9 mouse cellular contexts compared by ENCODE assay signal in genomic region chr8:124521946-124522345, GRCm38 (mm10). TPM values are rescaled to one million over a fixed set of nuclear protein-coding genes. Genes with fewer than 3 reads are reported as not detected.
DNase-seq lines count a peak whose midpoint lies in the region; ATAC-seq and TF ChIP-seq lines count a peak whose summit lies in the region.
"Had no signal": no experiment of that assay in that cellular context is flagged by ENCODE, and none has a peak within 500 bp of the region (broad histone marks: within the 10 kb centered on the region; RNA-seq: fewer than 3 reads in every experiment).

No protein-coding gene starts in this region.

- WGBS in lung, embryonic 14.5 days = 86% methylated on average over 6 of the region's 6 CpGs
- 93% methylated on average over 6 of the region's 6 CpGs for WGBS in hindbrain, embryonic 13.5 days
- WGBS in limb, embryonic 14.5 days = 91% methylated on average over 6 of the region's 6 CpGs
- 93% methylated on average over 6 of the region's 6 CpGs for WGBS in stomach, embryonic 15.5 days

- peaks cover 9% of the 10 kb centered on the region for H3K4me1 ChIP-seq in lung, embryonic 14.5 days (ENCODE audit: insufficient read depth)
- H3K4me1 ChIP-seq in hindbrain, embryonic 13.5 days (replicated peaks) = peaks cover 20% of the 10 kb centered on the region
- peaks cover 10% of the 10 kb centered on the region; the same call in 1 of the 2 replicates for H3K4me1 ChIP-seq in limb, embryonic 14.5 days (ENCODE audit: control insufficient read depth, insufficient read depth, low read length)
- H3K4me1 ChIP-seq in stomach, embryonic 15.5 days = peaks cover 13% of the 10 kb centered on the region

- TF ChIP-seq CTCF in lung, embryonic 14.5 days (IDR thresholded peaks at IDR 0.05; ENCODE audit: low read depth) = no peak

- peak overlapping the region; percentile 94; the same call in 1 of the 2 replicates for H3K4me3 ChIP-seq in lung, embryonic 14.5 days (ENCODE audit: low read depth, low read length)
- H3K4me3 ChIP-seq in hindbrain, embryonic 13.5 days = peak overlapping the region; percentile 95
- H3K4me3 ChIP-seq in limb, embryonic 14.5 days (replicated peaks; ENCODE audit: low read length) = peak overlapping the region; percentile 85
- H3K4me3 ChIP-seq in stomach, embryonic 15.5 days (replicated peaks) = peak overlapping the region; percentile 97

- H3K36me3 ChIP-seq in lung, embryonic 14.5 days (ENCODE audit: insufficient read depth) = peaks cover 18% of the 10 kb centered on the region
- H3K36me3 ChIP-seq in hindbrain, embryonic 13.5 days = peaks cover 19% of the 10 kb centered on the region
- H3K36me3 ChIP-seq in limb, embryonic 14.5 days (ENCODE audit: control insufficient read depth, insufficient read depth, low read length) = peaks cover 19% of the 10 kb centered on the region
- peaks cover 15% of the 10 kb centered on the region for H3K36me3 ChIP-seq in stomach, embryonic 15.5 days

- H3K9me3 ChIP-seq in lung, embryonic 14.5 days (ENCODE audit: low read depth, low read length) = no peaks in the 10 kb centered on the region
- H3K9me3 ChIP-seq in hindbrain, embryonic 13.5 days = no peaks in the 10 kb centered on the region
- H3K9me3 ChIP-seq in limb, embryonic 14.5 days (ENCODE audit: control insufficient read depth, low read length) = no peaks in the 10 kb centered on the region
- no peaks in the 10 kb centered on the region for H3K9me3 ChIP-seq in stomach, embryonic 15.5 days

- TF ChIP-seq POLR2A in limb, embryonic 14.5 days (IDR thresholded peaks at IDR 0.05; ENCODE audit: borderline replicate concordance, extremely low read depth, insufficient read depth, insufficient read length) = no peak

- no peak for ATAC-seq in lung, embryonic 14.5 days (ENCODE audit: insufficient read depth)
- no peak for ATAC-seq in hindbrain, embryonic 13.5 days (ENCODE audit: low FRiP score)
- ATAC-seq in limb, embryonic 14.5 days (ENCODE audit: low FRiP score, low read depth) = no peak
- no peak for ATAC-seq in stomach, embryonic 15.5 days (ENCODE audit: insufficient read depth, low FRiP score, low read depth)
- ATAC-seq in activated CD4-positive, CD25-positive, alpha-beta regulatory T cell, adult 4 months = no peak

- no peak for DNase-seq in lung, embryonic 14.5 days
- no peak for DNase-seq in lung, postnatal 25 days (ENCODE audit: low spot score)
- no peak for DNase-seq in limb, embryonic 14.5 days (ENCODE audit: low spot score)
- no peak for DNase-seq in frontal cortex, adult 2 months (ENCODE audit: extremely low spot score in 1 of 2, low spot score in 1 of 2)
- no peak for DNase-seq in adrenal gland, postnatal 4 days (ENCODE audit: low spot score in 2 of 2)

- H3K4me2 ChIP-seq in lung, embryonic 14.5 days = peak overlapping the region; percentile 74
- H3K4me2 ChIP-seq in hindbrain, embryonic 13.5 days = peak overlapping the region; percentile 93
- H3K4me2 ChIP-seq in limb, embryonic 14.5 days (replicated peaks; ENCODE audit: low read depth, low read length, severe bottlenecking) = peak overlapping the region; percentile 64
- peak overlapping the region; percentile 79 for H3K4me2 ChIP-seq in stomach, embryonic 15.5 days

- H3K27me3 ChIP-seq in lung, embryonic 14.5 days (ENCODE audit: insufficient read depth, low read length) = no peaks in the 10 kb centered on the region
- peaks cover 7% of the 10 kb centered on the region for H3K27me3 ChIP-seq in hindbrain, embryonic 13.5 days
- no peaks in the 10 kb centered on the region for H3K27me3 ChIP-seq in limb, embryonic 14.5 days (ENCODE audit: control insufficient read depth, insufficient read depth, low read length)
- H3K27me3 ChIP-seq in stomach, embryonic 15.5 days (replicated peaks) = no peaks in the 10 kb centered on the region

- no peak overlapping the region for H3K27ac ChIP-seq in lung, embryonic 14.5 days (ENCODE audit: low read depth)
- H3K27ac ChIP-seq in hindbrain, embryonic 13.5 days = no peak overlapping the region
- no peak overlapping the region for H3K27ac ChIP-seq in limb, embryonic 14.5 days (replicated peaks; ENCODE audit: low read depth, low read length)
- H3K27ac ChIP-seq in stomach, embryonic 15.5 days = no peak overlapping the region

- no peak overlapping the region for H3K9ac ChIP-seq in lung, embryonic 14.5 days
- H3K9ac ChIP-seq in hindbrain, embryonic 13.5 days = peak overlapping the region; percentile 90
- H3K9ac ChIP-seq in limb, embryonic 14.5 days (ENCODE audit: low read depth, low read length, severe bottlenecking) = 0 out of 2 replicates have a peak overlapping the region, but pooled peaks have one; percentile 78
- no peak overlapping the region for H3K9ac ChIP-seq in stomach, embryonic 15.5 days

RNA-seq across cellular contexts. Expression of gene Cog2, which starts 1.4 kb away (rescaled TPM):
- 36.4 and 36.9 TPM in 2 replicates for polyA plus RNA-seq in lung, embryonic 14.5 days (2014; fragmentation: Nextera tagmentation; extraction: Ambion mirVana)
- polyA plus RNA-seq in hindbrain, embryonic 13.5 days (2015; fragmentation: Nextera tagmentation; extraction: Ambion mirVana) = 35.2 and 35.8 TPM in 2 replicates
- 35.5 and 36.1 TPM in 2 replicates for polyA plus RNA-seq in limb, embryonic 14.5 days (2012; rRNA removed)
- polyA plus RNA-seq in limb, embryonic 14.5 days (2014; fragmentation: Nextera tagmentation; extraction: Ambion mirVana) = 40.5 and 40.6 TPM in 2 replicates
- polyA plus RNA-seq in stomach, embryonic 15.5 days (2015; fragmentation: Nextera tagmentation; extraction: Ambion mirVana) = 31.4 and 37.0 TPM in 2 replicates
- polyA plus RNA-seq in frontal cortex, adult 2 months (2012; rRNA removed) = 26.0 and 28.9 TPM in 2 replicates
- total RNA-seq in adrenal gland, postnatal 4 days (2021) = 10 to 100 TPM; 51.6 to 53.8 TPM
- polyA plus RNA-seq in activated CD4-positive, CD25-positive, alpha-beta regulatory T cell, adult 4 months (2017; shearing (Covaris generic)) = 10 to 100 TPM; 38.3 to 44.1 TPM

RNA-seq across cellular contexts. Expression of gene Agt, which starts 47.6 kb away (rescaled TPM):
- 3.1 and 3.6 TPM in 2 replicates for polyA plus RNA-seq in lung, embryonic 14.5 days (2014; fragmentation: Nextera tagmentation; extraction: Ambion mirVana)
- polyA plus RNA-seq in hindbrain, embryonic 13.5 days (2015; fragmentation: Nextera tagmentation; extraction: Ambion mirVana) = 0.17 and 0.26 TPM in 2 replicates
- polyA plus RNA-seq in limb, embryonic 14.5 days (2012; rRNA removed) = 1.5 and 2.3 TPM in 2 replicates
- polyA plus RNA-seq in limb, embryonic 14.5 days (2014; fragmentation: Nextera tagmentation; extraction: Ambion mirVana) = 0.68 and 1.1 TPM in 2 replicates
- 8.2 and 15.8 TPM in 2 replicates for polyA plus RNA-seq in stomach, embryonic 15.5 days (2015; fragmentation: Nextera tagmentation; extraction: Ambion mirVana)
- 18.1 and 20.1 TPM in 2 replicates for polyA plus RNA-seq in frontal cortex, adult 2 months (2012; rRNA removed)
- 100 to 1,000 TPM in 1 of 2 experiments, 1 to 10 TPM in 1; 8.3 to 104 TPM for total RNA-seq in adrenal gland, postnatal 4 days (2021)
- not detected for polyA plus RNA-seq in activated CD4-positive, CD25-positive, alpha-beta regulatory T cell, adult 4 months (2017; shearing (Covaris generic))
- polyA plus RNA-seq: limb, embryonic 11.5 days had no signal

RNA-seq across cellular contexts. Expression of gene Capn9, which starts 54.0 kb away (rescaled TPM):
- 0.45 and 0.60 TPM in 2 replicates for polyA plus RNA-seq in lung, embryonic 14.5 days (2014; fragmentation: Nextera tagmentation; extraction: Ambion mirVana)
- polyA plus RNA-seq in hindbrain, embryonic 13.5 days (2015; fragmentation: Nextera tagmentation; extraction: Ambion mirVana) = 0.06 and 0.10 TPM in 2 replicates
- 0.03 and 0.06 TPM in 2 replicates for polyA plus RNA-seq in limb, embryonic 14.5 days (2012; rRNA removed)
- polyA plus RNA-seq in limb, embryonic 14.5 days (2014; fragmentation: Nextera tagmentation; extraction: Ambion mirVana) = 0.08 and 0.15 TPM in 2 replicates
- 0.24 TPM in 2 replicates for polyA plus RNA-seq in stomach, embryonic 15.5 days (2015; fragmentation: Nextera tagmentation; extraction: Ambion mirVana)
- 0.06 and 0.11 TPM in 2 replicates for polyA plus RNA-seq in frontal cortex, adult 2 months (2012; rRNA removed)
- under 1 TPM; 0.23 to 0.59 TPM for total RNA-seq in adrenal gland, postnatal 4 days (2021)
- polyA plus RNA-seq in activated CD4-positive, CD25-positive, alpha-beta regulatory T cell, adult 4 months (2017; shearing (Covaris generic)) = not detected
- polyA plus RNA-seq: limb, embryonic 11.5 days had no signal

Comparison
In these comparisons a context has a peak if more than half of its experiments do, and no peak if none do; other contexts are left out.
1. H3K9ac ChIP-seq: peak in hindbrain, embryonic 13.5 days (single experiment) and limb, embryonic 14.5 days (single experiment); none in lung, embryonic 14.5 days (single experiment) and stomach, embryonic 15.5 days (single experiment).
2. Peak in every context shown above with its lines, with median percentiles within 50 percentile points of each other: H3K4me2 ChIP-seq and H3K4me3 ChIP-seq.